Comparison of ENCODE assay signal across 21 mouse cellular contexts in genomic region chr1:60642175-60642574, GRCm38 (mm10).
A peak's percentile ranks its signal among the peaks of the same experiment; 100 is the strongest.
DNase-seq lines count a peak whose midpoint lies in the region; ATAC-seq and TF ChIP-seq lines count a peak whose summit lies in the region.
"Had no signal": no experiment of that assay in that cellular context is flagged by ENCODE, and none has a peak within 500 bp of the region (broad histone marks: within the 10 kb centered on the region; RNA-seq: fewer than 3 reads in every experiment).

No protein-coding gene starts in this region.

- peak; percentile 30 for TF ChIP-seq CTCF in lung, postnatal 0 days (IDR thresholded peaks at IDR 0.05)
- no peak for TF ChIP-seq CTCF in thymus, adult 2 months (IDR thresholded peaks at IDR 0.05; ENCODE audit: borderline replicate concordance, control insufficient read depth, extremely low read depth, insufficient read depth, low read length, poor library complexity)

- no peak overlapping the region for H3K4me3 ChIP-seq in heart, embryonic 11.5 days (ENCODE audit: low read depth, low read length)
- no peak overlapping the region for H3K4me3 ChIP-seq in kidney, embryonic 15.5 days (replicated peaks)
- H3K4me3 ChIP-seq in lung, postnatal 0 days (ENCODE audit: low read depth, low read length) = no peak overlapping the region
- H3K4me3 ChIP-seq in thymus, adult 2 months (ENCODE audit: control insufficient read depth, insufficient read depth, low read length) = no peak overlapping the region
- H3K4me3 ChIP-seq: embryonic facial prominence, embryonic 13.5 days; heart, embryonic 13.5 days; layer of hippocampus, adult 2 months; left cerebral cortex, adult 2 months; liver, embryonic 15.5 days; neural tube, embryonic 13.5 days; stomach, embryonic 15.5 days had no signal

- no peaks in the 10 kb centered on the region for H3K9me3 ChIP-seq in heart, embryonic 11.5 days (replicated peaks; ENCODE audit: control insufficient read depth, low read length)
- H3K9me3 ChIP-seq in kidney, embryonic 15.5 days (replicated peaks) = no peaks in the 10 kb centered on the region
- H3K9me3 ChIP-seq in lung, postnatal 0 days (ENCODE audit: low read length) = no peaks in the 10 kb centered on the region
- H3K9me3 ChIP-seq: embryonic facial prominence, embryonic 13.5 days; heart, embryonic 13.5 days; liver, embryonic 15.5 days; neural tube, embryonic 13.5 days; stomach, embryonic 15.5 days had no signal

- H3K27me3 ChIP-seq in heart, embryonic 11.5 days (ENCODE audit: control insufficient read depth, insufficient read depth, low read length) = no peaks in the 10 kb centered on the region
- no peaks in the 10 kb centered on the region for H3K27me3 ChIP-seq in kidney, embryonic 15.5 days
- no peaks in the 10 kb centered on the region for H3K27me3 ChIP-seq in lung, postnatal 0 days (replicated peaks; ENCODE audit: insufficient read depth, low read length)
- H3K27me3 ChIP-seq in thymus, adult 2 months (ENCODE audit: control insufficient read depth, insufficient read depth, low read length) = no peaks in the 10 kb centered on the region
- H3K27me3 ChIP-seq: embryonic facial prominence, embryonic 13.5 days; heart, embryonic 13.5 days; liver, embryonic 15.5 days; neural tube, embryonic 13.5 days; stomach, embryonic 15.5 days had no signal

- no peak for TF ChIP-seq POLR2A in thymus, adult 2 months (IDR thresholded peaks at IDR 0.05; ENCODE audit: control insufficient read depth, extremely low read depth, insufficient read depth, low read length, poor library complexity)

- no peaks in the 10 kb centered on the region for H3K36me3 ChIP-seq in heart, embryonic 11.5 days (ENCODE audit: control insufficient read depth, insufficient read depth, low read length)
- no peaks in the 10 kb centered on the region for H3K36me3 ChIP-seq in kidney, embryonic 15.5 days
- no peaks in the 10 kb centered on the region for H3K36me3 ChIP-seq in lung, postnatal 0 days (ENCODE audit: insufficient read depth, low read length)
- no peaks in the 10 kb centered on the region for H3K36me3 ChIP-seq in thymus, adult 2 months (ENCODE audit: control insufficient read depth, insufficient read depth, low read length)
- H3K36me3 ChIP-seq: embryonic facial prominence, embryonic 13.5 days; heart, embryonic 13.5 days; liver, embryonic 15.5 days; neural tube, embryonic 13.5 days; stomach, embryonic 15.5 days had no signal

- no peak for ATAC-seq in heart, embryonic 11.5 days (replicated peaks; ENCODE audit: insufficient number of reproducible peaks, low FRiP score, low TSS enrichment)
- ATAC-seq in kidney, embryonic 15.5 days (replicated peaks; ENCODE audit: low FRiP score) = no peak
- peak; percentile 83 for ATAC-seq in lung, postnatal 0 days
- ATAC-seq: forebrain, embryonic 16.5 days; inflammation-experienced regulatory T-cells, adult 6 months had no signal

- WGBS in heart, embryonic 11.5 days (ENCODE audit: insufficient replicate concordance) = 14% methylated on average over 2 of the region's 2 CpGs
- WGBS in kidney, embryonic 15.5 days = 20% methylated on average over 2 of the region's 2 CpGs
- WGBS in lung, postnatal 0 days = 16% methylated on average over 2 of the region's 2 CpGs
- 37% methylated on average over 2 of the region's 2 CpGs for WGBS in thymus, adult 2 months

- H3K4me1 ChIP-seq in heart, embryonic 11.5 days (ENCODE audit: control insufficient read depth, insufficient read depth, low read length) = no peaks in the 10 kb centered on the region; the same call in 1 of the 2 replicates
- 0 out of 2 replicates have a peak, but pooled peaks cover 5% of the 10 kb centered on the region for H3K4me1 ChIP-seq in kidney, embryonic 15.5 days
- peaks cover 4% of the 10 kb centered on the region; the same call in 1 of the 2 replicates for H3K4me1 ChIP-seq in lung, postnatal 0 days (ENCODE audit: insufficient read depth, low read depth, low read length)
- H3K4me1 ChIP-seq in thymus, adult 2 months (replicated peaks; ENCODE audit: control insufficient read depth, insufficient read depth, low read length) = no peaks in the 10 kb centered on the region
- H3K4me1 ChIP-seq: embryonic facial prominence, embryonic 13.5 days; stomach, embryonic 15.5 days had no signal

- no peak overlapping the region for H3K4me2 ChIP-seq in heart, embryonic 11.5 days
- H3K4me2 ChIP-seq in kidney, embryonic 15.5 days = no peak overlapping the region
- no peak overlapping the region for H3K4me2 ChIP-seq in lung, postnatal 0 days (replicated peaks; ENCODE audit: low read depth, low read length)
- H3K4me2 ChIP-seq: embryonic facial prominence, embryonic 13.5 days; heart, embryonic 13.5 days; liver, embryonic 15.5 days; midbrain, embryonic 11.5 days; neural tube, embryonic 13.5 days; stomach, embryonic 15.5 days had no signal

- peak; percentile 87 for TF ChIP-seq EP300 in lung, postnatal 0 days (IDR thresholded peaks at IDR 0.05)

- H3K9ac ChIP-seq in heart, embryonic 11.5 days (ENCODE audit: low read depth, low read length) = no peak overlapping the region
- H3K9ac ChIP-seq in kidney, embryonic 15.5 days = no peak overlapping the region
- no peak overlapping the region for H3K9ac ChIP-seq in lung, postnatal 0 days (replicated peaks; ENCODE audit: low read depth)
- H3K9ac ChIP-seq: embryonic facial prominence, embryonic 13.5 days; heart, embryonic 13.5 days; liver, embryonic 15.5 days; neural tube, embryonic 13.5 days; stomach, embryonic 15.5 days had no signal

- H3K27ac ChIP-seq in heart, embryonic 11.5 days (ENCODE audit: low read depth, low read length) = no peak overlapping the region
- no peak overlapping the region for H3K27ac ChIP-seq in kidney, embryonic 15.5 days
- no peak overlapping the region for H3K27ac ChIP-seq in lung, postnatal 0 days (ENCODE audit: low read length)
- no peak overlapping the region for H3K27ac ChIP-seq in thymus, adult 2 months (ENCODE audit: control insufficient read depth, insufficient read depth, low read length)
- H3K27ac ChIP-seq: embryonic facial prominence, embryonic 13.5 days; heart, embryonic 13.5 days; layer of hippocampus, adult 2 months; left cerebral cortex, adult 2 months; neural tube, embryonic 13.5 days; stomach, embryonic 15.5 days had no signal

- DNase-seq in heart, adult 18-20 months = peak; percentile 64 to 67
- DNase-seq in kidney, adult 8-10 months = peak; percentile 18 to 31
- peak; percentile 46 for DNase-seq in kidney, adult 9 months
- peak; percentile 68 for DNase-seq in lung, postnatal 0 days (ENCODE audit: low spot score)
- no peak for DNase-seq in cerebellum, postnatal 25 days
- DNase-seq in thymus, adult 2 months = no peak
- DNase-seq: adrenal gland, adult 2 months; cerebellum, adult 11-12 months; right cerebral cortex, postnatal 14 days had no signal

Comparison
In these comparisons a context has a peak if more than half of its experiments do, and no peak if none do; other contexts are left out.
1. DNase-seq: peak in heart, adult 18-20 months (2 of 2), kidney, adult 8-10 months (2 of 2), kidney, adult 9 months (single experiment) and lung, postnatal 0 days (single experiment); none in cerebellum, postnatal 25 days (0 of 2) and thymus, adult 2 months (single experiment).